Mouse (Mus musculus) heart, embryonic 13.5 days (tissue): ENCODE data around the gene Nr1h5. TPM values are rescaled to one million over a fixed set of nuclear protein-coding genes. Genes with fewer than 3 reads are reported as not detected.

Experiments
- polyA plus RNA-seq: library from polyadenylated mRNA; unstranded; fragments of >200 nt; fragmentation: Nextera tagmentation; extraction: Ambion mirVana; gene quantifications from 2 replicates; pipeline ENCODE4 v1.2.1, GENCODE M21; 2015

Nr1h5 gene
- polyA plus RNA-seq, 1 experiment from 2014 or later = 0.17 TPM

Other genes starting within 250 kb of the Nr1h5 start
- 24.8 and 25.0 TPM in 2 replicates for gene Tspan2, start 229.6 kb downstream of the Nr1h5 start, polyA plus RNA-seq
- gene Tshb, start 181.4 kb downstream of the Nr1h5 start, polyA plus RNA-seq = 0.12 TPM in 1 of 2 replicates, not detected in the other
- not detected in 2 replicates for gene Sycp1, start 28.0 kb downstream of the Nr1h5 start, polyA plus RNA-seq
- 64.5 and 70.0 TPM in 2 replicates for gene Sike1, start 31.6 kb upstream of the Nr1h5 start, polyA plus RNA-seq
- 249 and 271 TPM in 2 replicates for gene Csde1, start 56.3 kb upstream of the Nr1h5 start, polyA plus RNA-seq
- 82.4 and 83.1 TPM in 2 replicates for gene Nras, start 94.2 kb upstream of the Nr1h5 start, polyA plus RNA-seq
- 0.09 and 0.16 TPM in 2 replicates for gene Ampd1, start 109.9 kb upstream of the Nr1h5 start, polyA plus RNA-seq
- 3.0 and 3.7 TPM in 2 replicates for gene Dennd2c, start 138.5 kb upstream of the Nr1h5 start, polyA plus RNA-seq
- gene Bcas2, start 207.5 kb upstream of the Nr1h5 start, polyA plus RNA-seq = 121 and 139 TPM in 2 replicates